Mouse (Mus musculus) lung, postnatal 25 days (tissue): Measurements from ENCODE around the gene Slc6a18.
"Not testable (repeated sequence)": the region's sequence is repeated elsewhere in the genome, so short reads cannot be mapped to it uniquely, and the experiment has no call there.

Experiments used
- DNase-seq: peaks from one replicate; pipeline ENCODE4 v3.0.0; 2022; ENCODE audit warnings: low spot score

Gene Slc6a18

GRCm38 (mm10) chr13:73677853-73678252, at the start of gene Slc6a18:
Slc6a18 (minus strand) TSS chr13:73678023.
- DNase-seq, result no peak

GRCm38 (mm10) chr13:73725315-73725714, 47.5 kb upstream of the Slc6a18 start:
- DNase-seq, result no peak

GRCm38 (mm10) chr13:73723081-73723668, 45.4 kb upstream of the Slc6a18 start:
- DNase-seq, result peak; percentile 55

- no peak for DNase-seq
Measured at GRCm38 (mm10) chr13:73720241-73720640, 42.4 kb upstream of the Slc6a18 start.

- DNase-seq, result peak; percentile 80
Measured at GRCm38 (mm10) chr13:73718225-73718624, 40.4 kb upstream of the Slc6a18 start.

- DNase-seq, result no peak
Measured at GRCm38 (mm10) chr13:73714020-73714419, 36.2 kb upstream of the Slc6a18 start.

- no peak for DNase-seq
Measured at GRCm38 (mm10) chr13:73713204-73713603, 35.4 kb upstream of the Slc6a18 start.

GRCm38 (mm10) chr13:73712228-73712627, 34.4 kb upstream of the Slc6a18 start:
- no peak for DNase-seq

GRCm38 (mm10) chr13:73711803-73712202, 34.0 kb upstream of the Slc6a18 start:
- DNase-seq, result no peak

GRCm38 (mm10) chr13:73711221-73711620, 33.4 kb upstream of the Slc6a18 start:
- DNase-seq, result no peak

GRCm38 (mm10) chr13:73709491-73709890, 31.7 kb upstream of the Slc6a18 start:
- no peak for DNase-seq

- DNase-seq, result no peak
Measured at GRCm38 (mm10) chr13:73704694-73705325, 27.0 kb upstream of the Slc6a18 start, which contains the start of gene Slc6a19. Slc6a19 (minus strand) TSS chr13:73704865.

GRCm38 (mm10) chr13:73703486-73703885, 25.7 kb upstream of the Slc6a18 start:
- not testable (repeated sequence) for DNase-seq

- peak; percentile 56 for DNase-seq
Measured at GRCm38 (mm10) chr13:73702776-73703175, 25.0 kb upstream of the Slc6a18 start.

- no peak for DNase-seq
Measured at GRCm38 (mm10) chr13:73701161-73701883, 23.5 kb upstream of the Slc6a18 start.

- DNase-seq, result no peak
Measured at GRCm38 (mm10) chr13:73700554-73700953, 22.7 kb upstream of the Slc6a18 start.

GRCm38 (mm10) chr13:73699714-73700113, 21.9 kb upstream of the Slc6a18 start:
- no peak for DNase-seq

GRCm38 (mm10) chr13:73696529-73696928, 18.7 kb upstream of the Slc6a18 start:
- DNase-seq, result no peak

- no peak for DNase-seq
Measured at GRCm38 (mm10) chr13:73694972-73695371, 17.1 kb upstream of the Slc6a18 start.

- DNase-seq, result no peak
Measured at GRCm38 (mm10) chr13:73693333-73693732, 15.5 kb upstream of the Slc6a18 start.

- peak; percentile 66 for DNase-seq
Measured at GRCm38 (mm10) chr13:73692249-73692868, 14.5 kb upstream of the Slc6a18 start.

GRCm38 (mm10) chr13:73688934-73689333, 11.1 kb upstream of the Slc6a18 start:
- DNase-seq, result no peak

- DNase-seq, result no peak
Measured at GRCm38 (mm10) chr13:73687601-73688000, 9.8 kb upstream of the Slc6a18 start.
